Mouse (Mus musculus) liver, embryonic 11.5 days (tissue): ENCODE results near the gene 1700016D06Rik. TPM values are rescaled to one million over a fixed set of nuclear protein-coding genes. Genes with fewer than 3 reads are reported as not detected.

Source experiments
- ATAC-seq: fragments of 200-750 bp; cut with Nextera tagmentation; replicated peaks from 2 replicates; pipeline ENCODE4 v1.8.0; 2017; ENCODE audit warnings: moderate number of reproducible peaks, mild to moderate bottlenecking, moderate TSS enrichment, moderate library complexity; ENCODE audit not compliant: low FRiP score
- DNase-seq: peaks from one replicate; pipeline ENCODE4 v3.0.0-alpha.2; 2017; ENCODE audit warnings: low spot score
- H3K27ac ChIP-seq: fragments of 300-500 bp; sonication (generic); 2 replicates; pipeline ENCODE4 v1.5.1; 2014; ENCODE audit warnings: mild to moderate bottlenecking, low read depth, low read length, control low read depth
- H3K27me3 ChIP-seq: fragments of 300-500 bp; sonication (generic); replicated peaks from 2 replicates; pipeline ENCODE4 v1.6.1; 2014; ENCODE audit warnings: low read length, mixed read lengths; ENCODE audit not compliant: control insufficient read depth, insufficient read depth
- H3K36me3 ChIP-seq: fragments of 300-500 bp; sonication (generic); 2 replicates; pipeline ENCODE4 v1.6.1; 2014; ENCODE audit warnings: mild to moderate bottlenecking, low read length, moderate library complexity, mixed read lengths; ENCODE audit not compliant: control insufficient read depth, insufficient read depth
- H3K4me1 ChIP-seq: fragments of 300-500 bp; sonication (generic); replicated peaks from 2 replicates; pipeline ENCODE4 v1.6.1; 2014; ENCODE audit warnings: low read length, mixed read lengths; ENCODE audit not compliant: control insufficient read depth, insufficient read depth
- H3K4me2 ChIP-seq: fragments of 300-500 bp; sonication (generic); 2 replicates; pipeline ENCODE4 v1.6.1; 2014; ENCODE audit warnings: mild to moderate bottlenecking, control low read depth, moderate library complexity
- H3K4me3 ChIP-seq: fragments of 300-500 bp; sonication (generic); 2 replicates; pipeline ENCODE4 v1.5.1; 2014; ENCODE audit warnings: low read depth, low read length, control low read depth
- H3K9ac ChIP-seq: fragments of 300-500 bp; sonication (generic); 2 replicates; pipeline ENCODE4 v1.6.1; 2014; ENCODE audit warnings: low read depth, low read length, control low read depth
- H3K9me3 ChIP-seq: fragments of 300-500 bp; sonication (generic); 2 replicates; pipeline ENCODE4 v1.6.1; 2016; ENCODE audit warnings: low read length, inconsistent platforms, mixed read lengths; ENCODE audit not compliant: control insufficient read depth
- WGBS: fragments of 180-500 bp; shearing (Covaris S2); extraction: QIAGEN DNeasy Blood & Tissue Kit; methylation state at CpG from one replicate; pipeline ENCODE4 v1.1.7; 2014; 5-methylcytosine and 5-hydroxymethylcytosine counted together
- polyA plus RNA-seq: library from polyadenylated mRNA; unstranded; fragments of >200 nt; fragmentation: Nextera tagmentation; extraction: Ambion mirVana; gene quantifications from 2 replicates; pipeline ENCODE4 v1.2.1, GENCODE M21; 2014

Gene 1700016D06Rik
- polyA plus RNA-seq, 1 experiment from 2014 or later: not detected

DNA sequence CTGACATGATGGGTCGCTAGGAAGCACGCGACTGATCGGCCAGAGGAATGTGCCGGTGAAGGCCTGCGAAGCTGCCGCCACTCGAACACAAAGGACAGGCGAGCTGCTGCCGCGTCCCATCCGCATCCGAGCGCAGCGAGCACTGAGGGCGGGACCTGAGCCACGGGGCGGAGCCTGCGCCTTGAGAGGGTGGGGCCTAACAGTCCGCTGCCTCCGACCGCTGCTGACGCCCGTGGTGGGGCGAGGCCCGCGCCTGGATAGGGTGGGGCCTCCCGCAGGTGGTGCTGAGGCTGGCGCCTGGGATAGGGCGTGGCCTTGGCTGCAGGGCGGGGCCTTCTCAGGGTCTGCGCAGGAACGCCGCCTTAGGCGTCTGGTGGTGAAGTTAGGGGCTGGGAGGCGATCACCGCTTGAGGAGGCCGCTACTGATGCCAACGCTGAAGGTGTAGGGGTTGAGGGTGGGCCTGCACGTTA is 65.2 kb downstream of the 1700016D06Rik start, which contains the start of gene Ankrd10:
Gene Ankrd10 (minus strand): TSS at position 147 of the 471 bp plus-strand sequence.
- H3K9me3 ChIP-seq: no peaks in the 10 kb centered on the region
- H3K9ac ChIP-seq: peak within 1 kb of the TSS; percentile 95
- peak within 1 kb of the TSS; percentile 88 for H3K4me2 ChIP-seq
- peaks cover 14% of the 10 kb centered on the region; the same call in 1 of the 2 replicates for H3K36me3 ChIP-seq
- H3K4me1 ChIP-seq: peaks cover 14% of the 10 kb centered on the region
- DNase-seq: peak; percentile 97
- H3K27me3 ChIP-seq: no peaks in the 10 kb centered on the region
- peak within 1 kb of the TSS; percentile 93 for H3K4me3 ChIP-seq
- WGBS: under 1% methylated on average over 40 of the region's 40 CpGs
- H3K27ac ChIP-seq: peak within 1 kb of the TSS; percentile 98
- peak; percentile 93 for ATAC-seq

DNA sequence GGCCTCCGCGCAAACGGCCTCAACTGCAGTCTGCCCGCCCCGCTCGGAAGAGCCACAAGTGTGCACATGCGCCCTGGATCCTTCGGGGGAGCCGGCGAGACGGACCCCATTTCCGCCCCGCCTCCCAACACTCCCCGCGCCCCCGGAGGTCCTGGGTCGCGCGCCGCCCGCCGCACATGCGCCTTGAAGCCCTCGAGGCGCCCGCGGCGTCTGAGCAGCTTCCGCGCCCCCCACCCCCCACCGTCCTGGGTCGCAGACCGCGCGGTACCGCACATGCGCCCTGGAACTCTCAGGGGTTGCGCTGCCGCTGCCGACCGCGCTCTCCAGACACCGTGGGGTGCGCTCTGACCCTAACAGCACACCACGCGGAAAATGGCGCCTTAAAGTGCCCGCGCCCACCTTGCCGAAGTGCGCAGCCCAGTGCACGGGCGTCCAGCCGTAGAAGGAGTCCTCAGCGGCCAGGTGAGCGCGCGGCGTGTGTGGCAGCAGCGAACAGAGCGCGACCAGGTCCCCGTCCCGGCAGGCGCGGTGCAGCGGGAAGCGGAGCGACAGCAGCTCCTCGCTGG is 65.8 kb downstream of the 1700016D06Rik start:
- Histone ChIP-seq H3K27me3 (no peaks in the 10 kb centered on the region), H3K9ac (peak overlapping the region; percentile 95), H3K36me3 (peaks cover 17% of the 10 kb centered on the region; the same call in 1 of the 2 replicates), H3K4me1 (peaks cover 14% of the 10 kb centered on the region), H3K4me2 (peak overlapping the region; percentile 88), H3K9me3 (no peaks in the 10 kb centered on the region), H3K27ac (peak overlapping the region; percentile 98), H3K4me3 (peak overlapping the region; percentile 93)
- under 1% methylated on average over 70 of the region's 70 CpGs for WGBS
- peak; percentile 91 for DNase-seq
- peak; percentile 67 for ATAC-seq

GRCm38 (mm10) chr8:11634331-11635011 is 66.4 kb downstream of the 1700016D06Rik start:
- Histone ChIP-seq H3K4me1 (peaks cover 14% of the 10 kb centered on the region), H3K27ac (peak overlapping the region; percentile 98), H3K9ac (peak overlapping the region; percentile 95), H3K4me2 (peak overlapping the region; percentile 88), H3K9me3 (no peaks in the 10 kb centered on the region), H3K36me3 (peaks cover 17% of the 10 kb centered on the region; the same call in 1 of the 2 replicates), H3K27me3 (no peaks in the 10 kb centered on the region), H3K4me3 (peak overlapping the region; percentile 93)
- DNase-seq: no peak
- under 1% methylated on average over 39 of the region's 39 CpGs for WGBS
- 0 out of 2 replicates have a peak, but pooled peaks have one; percentile 5 for ATAC-seq

DNA sequence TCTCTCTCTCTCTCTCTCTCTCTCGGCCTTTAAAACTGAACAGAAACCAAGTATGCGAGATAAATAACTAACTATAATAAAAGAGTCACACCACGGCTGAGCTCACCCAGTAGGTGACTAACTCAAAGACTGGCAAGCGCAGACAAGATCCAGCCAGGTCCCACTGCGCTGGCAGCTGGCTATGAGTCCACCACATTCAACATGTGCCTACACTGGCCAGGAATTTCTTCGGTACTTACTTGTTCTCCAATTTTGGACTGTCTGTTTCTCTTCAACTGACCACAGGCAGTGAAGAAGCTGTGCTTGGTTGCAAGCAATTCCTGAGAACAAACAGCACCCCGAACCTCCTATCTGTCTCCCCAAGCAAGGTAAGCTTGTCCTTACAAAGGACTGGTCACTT is 67.4 kb downstream of the 1700016D06Rik start:
- ATAC-seq: no peak
- Histone ChIP-seq H3K4me1 (peaks cover 14% of the 10 kb centered on the region), H3K9ac (peak overlapping the region; percentile 95)

DNA sequence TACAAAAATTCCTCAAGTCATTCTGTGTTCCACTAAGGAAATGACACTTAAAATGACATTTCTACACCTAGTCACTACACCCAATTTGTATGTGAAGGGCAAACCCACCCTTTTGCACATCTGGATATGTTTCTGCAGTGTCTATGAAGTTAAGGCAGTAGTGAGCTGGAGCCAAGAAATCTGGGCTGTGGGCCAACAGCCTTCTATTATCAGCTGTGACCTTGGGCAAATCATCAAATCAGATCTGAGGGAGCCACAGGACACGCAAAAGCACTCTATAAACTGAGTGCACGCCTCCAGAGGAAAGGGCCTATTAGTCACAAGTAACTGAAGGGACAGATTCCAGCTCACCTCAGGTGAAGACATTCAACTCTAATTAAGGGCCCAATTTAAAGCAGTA is 68.5 kb downstream of the 1700016D06Rik start:
- no peak overlapping the region for H3K4me3 ChIP-seq
- ATAC-seq: no peak
- H3K27me3 ChIP-seq: no peaks in the 10 kb centered on the region
- H3K27ac ChIP-seq: no peak overlapping the region; the same call in 1 of the 2 replicates
- no peak overlapping the region for H3K9ac ChIP-seq
- no peak overlapping the region for H3K4me2 ChIP-seq
- no peaks in the 10 kb centered on the region for H3K9me3 ChIP-seq
- DNase-seq: no peak
- H3K36me3 ChIP-seq: peaks cover 31% of the 10 kb centered on the region
- 47% methylated on average over 2 of the region's 2 CpGs for WGBS
- H3K4me1 ChIP-seq: peaks cover 14% of the 10 kb centered on the region

More for the DNA sequence above, 67.4 kb downstream of the 1700016D06Rik start:
- H3K4me2 ChIP-seq: peak overlapping the region; percentile 88
- no peak for DNase-seq
- peaks cover 24% of the 10 kb centered on the region for H3K36me3 ChIP-seq
- H3K4me3 ChIP-seq: peak overlapping the region; percentile 93
- H3K27me3 ChIP-seq: no peaks in the 10 kb centered on the region
- 74% methylated on average over 7 of the region's 7 CpGs for WGBS
- no peaks in the 10 kb centered on the region for H3K9me3 ChIP-seq
- no peak overlapping the region for H3K27ac ChIP-seq

GRCm38 (mm10) chr8:11629206-11629605 is 71.7 kb downstream of the 1700016D06Rik start:
- 89% methylated on average over 5 of the region's 5 CpGs for WGBS
- Histone ChIP-seq H3K9me3 (no peaks in the 10 kb centered on the region), H3K9ac (no peak overlapping the region), H3K4me3 (no peak overlapping the region), H3K27ac (no peak overlapping the region), H3K36me3 (peaks cover 46% of the 10 kb centered on the region), H3K4me1 (peaks cover 14% of the 10 kb centered on the region), H3K4me2 (no peak overlapping the region), H3K27me3 (no peaks in the 10 kb centered on the region)
- ATAC-seq (no peak), DNase-seq (no peak)

- WGBS: 84% methylated on average over 7 of the region's 7 CpGs
Measured at GRCm38 (mm10) chr8:11628506-11629132, 72.2 kb downstream of the 1700016D06Rik start.

DNA sequence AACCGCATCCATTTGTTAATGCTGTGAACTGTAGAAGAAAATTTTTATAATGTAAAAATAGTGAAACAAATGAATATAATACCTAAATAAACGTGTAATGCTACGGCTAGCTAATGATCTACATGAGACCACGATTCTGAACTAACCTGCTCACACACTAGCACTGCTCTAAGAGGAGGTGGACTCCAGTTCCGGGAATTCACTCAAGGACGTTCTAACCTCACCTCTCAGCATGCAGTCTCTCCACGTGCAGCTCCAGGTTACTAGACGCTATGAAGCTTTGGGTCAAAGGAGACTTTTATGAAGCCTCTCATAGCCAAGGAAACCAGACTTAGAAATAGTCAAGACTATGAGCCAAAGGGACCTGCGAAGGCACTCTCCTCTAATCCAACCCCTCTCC is 73.1 kb downstream of the 1700016D06Rik start:
- DNase-seq (no peak), ATAC-seq (no peak)
- Histone ChIP-seq H3K9me3 (no peaks in the 10 kb centered on the region), H3K4me1 (peaks cover 4% of the 10 kb centered on the region; the same call in 1 of the 2 replicates), H3K4me2 (no peak overlapping the region), H3K27me3 (no peaks in the 10 kb centered on the region), H3K9ac (no peak overlapping the region), H3K36me3 (peaks cover 48% of the 10 kb centered on the region), H3K27ac (no peak overlapping the region), H3K4me3 (no peak overlapping the region)
- WGBS: 84% methylated on average over 9 of the region's 9 CpGs

More at GRCm38 (mm10) chr8:11628506-11629132, 72.2 kb downstream of the 1700016D06Rik start:
- ATAC-seq: no peak
- peaks cover 46% of the 10 kb centered on the region for H3K36me3 ChIP-seq
- H3K4me3 ChIP-seq: no peak overlapping the region
- H3K27me3 ChIP-seq: no peaks in the 10 kb centered on the region
- no peak for DNase-seq
- H3K4me2 ChIP-seq: no peak overlapping the region
- no peak overlapping the region for H3K27ac ChIP-seq
- H3K9me3 ChIP-seq: no peaks in the 10 kb centered on the region
- peaks cover 9% of the 10 kb centered on the region for H3K4me1 ChIP-seq
- H3K9ac ChIP-seq: no peak overlapping the region
